Mouse (Mus musculus) C2C12 (cell line): ENCODE data around the gene Ppp1r2.

Experiments
- CEBPB ChIP-seq: IDR thresholded peaks from one replicate; pipeline ENCODE4 v1.6.1; 2011; ENCODE audit warnings: low read depth, mild to moderate bottlenecking, control low read depth, moderate library complexity
- CTCF ChIP-seq: IDR thresholded peaks from one replicate; pipeline ENCODE4 v1.5.1; 2011; ENCODE audit not compliant: control insufficient read depth, insufficient read depth, insufficient read length
- FOSL1 ChIP-seq: IDR thresholded peaks from one replicate; pipeline ENCODE4 v1.8.0; 2011; ENCODE audit warnings: mild to moderate bottlenecking, low read length; ENCODE audit not compliant: poor library complexity, insufficient read depth, severe bottlenecking
- MAX ChIP-seq: IDR thresholded peaks from one replicate; pipeline ENCODE4 v1.6.1; 2011; ENCODE audit warnings: mild to moderate bottlenecking, control low read depth
- MYOD1 ChIP-seq: IDR thresholded peaks from one replicate; pipeline ENCODE4 v1.6.1; 2011; ENCODE audit warnings: low read depth; ENCODE audit not compliant: control insufficient read depth, insufficient read length

- TF ChIP-seq MAX = no peak
- no peak for TF ChIP-seq CTCF
- no peak for TF ChIP-seq FOSL1
- no peak for TF ChIP-seq CEBPB
- no peak for TF ChIP-seq MYOD1
Measured at GRCm38 (mm10) chr16:31256151-31256550, 18.9 kb downstream of the Ppp1r2 start.
